Mouse (Mus musculus) thymus, postnatal 36 days (tissue): ENCODE measurements around the gene Fxyd6.
A peak's percentile ranks its signal among the peaks of the same experiment; 100 is the strongest.

Experiments used
- DNase-seq, 2 experiments: peaks; one replicate each; pipeline ENCODE4 v3.0.0; 2022; ENCODE audit warnings: mixed read lengths in 2 of 2

Gene Fxyd6

DNA sequence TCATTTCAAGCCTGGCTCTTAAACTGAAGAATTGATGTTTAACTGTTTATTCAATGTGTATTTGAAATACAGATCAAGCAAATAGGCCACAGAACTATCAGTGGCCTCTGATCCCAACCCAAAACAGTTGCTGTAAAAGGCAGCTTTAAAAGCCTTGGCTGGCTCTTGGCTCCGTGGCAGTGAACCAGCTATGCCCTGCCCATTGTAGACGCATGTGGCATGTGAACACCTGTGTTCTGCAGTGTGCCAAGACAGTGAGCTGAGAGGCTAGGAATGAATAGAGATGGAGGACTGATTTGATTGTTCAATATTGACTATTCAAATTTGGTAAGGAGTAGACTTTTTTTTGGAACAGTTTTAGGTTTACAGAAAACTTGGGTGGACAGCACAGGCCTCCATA, 6.9 kb downstream of the Fxyd6 start:
- DNase-seq, result no peak

GRCm38 (mm10) chr9:45380411-45381251, 10.6 kb downstream of the Fxyd6 start:
- DNase-seq, result no peak

- DNase-seq, result no peak
These were observed 12.4 kb downstream of the Fxyd6 start for GRCm38 (mm10) chr9:45382336-45382735.

GRCm38 (mm10) chr9:45382834-45383233, 12.8 kb downstream of the Fxyd6 start:
- no peak for DNase-seq

DNA sequence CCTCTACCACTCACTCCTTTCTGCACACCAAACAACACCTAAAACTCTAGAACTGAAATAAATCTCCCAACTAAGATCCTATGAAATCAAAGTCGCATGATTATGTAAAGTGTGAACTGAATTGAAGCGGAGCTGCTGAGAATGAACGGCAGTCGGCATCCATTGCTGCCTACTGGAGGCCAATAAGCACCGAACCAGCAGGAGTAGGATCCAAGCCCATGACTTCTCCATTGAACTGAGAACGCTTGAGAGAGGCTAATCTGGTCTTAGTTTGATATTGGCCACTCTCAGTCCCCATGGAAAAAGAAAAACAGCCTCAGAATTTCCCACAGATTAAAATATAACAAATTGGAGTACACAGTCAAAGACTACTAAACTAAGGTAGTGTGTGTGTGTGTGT, 13.9 kb downstream of the Fxyd6 start:
- no peak for DNase-seq

GRCm38 (mm10) chr9:45386698-45387097, 16.7 kb downstream of the Fxyd6 start:
- no peak for DNase-seq

- DNase-seq, result peak; percentile 82 to 88
These were observed 18.5 kb downstream of the Fxyd6 start for GRCm38 (mm10) chr9:45388385-45388994.

DNA sequence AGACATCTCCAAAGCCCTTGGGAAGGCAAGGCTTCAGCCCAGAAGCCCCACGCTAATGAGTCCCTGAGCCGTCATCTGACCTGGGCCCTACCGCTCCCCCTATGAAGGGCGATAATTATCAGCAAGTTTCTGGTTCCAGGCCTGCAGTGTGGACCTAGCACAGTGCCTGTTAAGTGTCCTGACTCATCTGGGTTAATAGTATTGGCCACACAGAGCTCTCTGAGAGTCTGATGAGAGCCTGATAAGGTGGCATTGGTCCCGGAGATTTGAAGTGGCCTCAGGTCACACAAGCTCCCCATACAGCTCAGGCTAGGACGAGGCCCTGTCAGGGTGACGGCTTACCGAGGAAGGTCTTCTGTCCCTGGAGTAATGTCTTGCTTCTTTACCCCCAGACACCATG, 19.6 kb downstream of the Fxyd6 start:
- DNase-seq, result no peak

DNA sequence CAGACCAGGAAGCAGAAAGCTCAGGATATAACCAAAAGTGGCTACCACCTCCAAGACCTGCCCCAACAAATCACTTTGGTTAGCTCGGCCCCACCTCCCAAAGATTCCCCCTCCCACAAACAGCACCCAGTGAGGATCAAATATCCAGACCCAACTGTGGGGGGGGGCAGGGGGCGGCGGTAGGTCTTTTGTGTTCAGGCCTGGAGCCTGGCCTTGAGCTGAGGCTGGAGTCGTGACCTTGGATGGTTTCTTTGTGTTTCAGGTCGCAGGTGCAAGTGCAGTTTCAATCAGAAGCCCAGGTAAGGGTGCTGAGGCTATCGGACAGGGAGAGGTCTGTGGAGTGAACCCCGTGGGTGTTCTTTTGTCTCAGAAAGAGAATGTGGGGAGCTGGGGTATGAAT, 21.3 kb downstream of the Fxyd6 start:
- DNase-seq, result no peak

- DNase-seq, result no peak
These were observed 25.2 kb downstream of the Fxyd6 start for GRCm38 (mm10) chr9:45395218-45395617.

GRCm38 (mm10) chr9:45395796-45396195, 25.8 kb downstream of the Fxyd6 start:
- no peak for DNase-seq

DNA sequence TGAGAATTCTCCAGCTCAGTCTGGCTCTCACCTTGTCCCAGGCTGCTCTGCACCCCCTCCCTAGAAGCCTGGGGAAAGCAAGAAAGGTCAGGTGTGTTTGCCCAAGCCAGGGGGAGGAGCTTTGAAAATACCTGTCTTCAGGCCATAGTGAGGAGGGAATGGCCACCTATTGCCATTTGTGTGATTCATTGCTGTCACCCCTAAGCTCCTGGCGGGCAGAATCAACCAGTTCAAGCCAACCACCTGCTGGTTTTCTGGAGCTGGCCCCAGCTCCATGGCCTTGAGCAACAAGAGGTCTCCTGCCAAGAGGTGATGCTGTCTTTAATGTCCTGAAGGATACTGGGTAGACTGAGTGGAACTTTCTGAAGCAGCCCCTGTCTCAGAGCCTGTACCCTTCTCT, 28.4 kb downstream of the Fxyd6 start:
- DNase-seq, result no peak

DNA sequence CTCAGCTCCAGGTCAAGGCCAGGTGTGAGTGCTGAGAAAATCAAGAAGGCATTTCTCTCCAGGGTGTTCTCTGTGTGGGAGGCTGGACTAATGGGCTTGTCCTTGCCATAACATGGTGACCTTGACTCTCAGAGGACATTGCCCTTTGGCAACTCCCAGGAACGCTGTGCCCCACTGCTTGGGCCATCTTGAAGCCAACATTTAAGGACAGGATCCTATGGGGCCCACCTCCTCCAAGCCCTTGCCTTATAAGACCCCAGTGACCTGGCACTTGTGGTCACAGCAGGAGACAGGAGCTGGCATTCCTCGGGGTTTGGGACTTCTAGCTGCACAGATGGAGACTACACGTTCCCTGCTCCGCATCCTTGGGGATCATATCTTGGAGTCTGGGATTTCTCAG, 29.4 kb downstream of the Fxyd6 start, which contains the start of gene Fxyd2:
Fxyd2 (plus strand) TSS at position 236 of the 400 bp plus-strand sequence.
- no peak for DNase-seq

DNA sequence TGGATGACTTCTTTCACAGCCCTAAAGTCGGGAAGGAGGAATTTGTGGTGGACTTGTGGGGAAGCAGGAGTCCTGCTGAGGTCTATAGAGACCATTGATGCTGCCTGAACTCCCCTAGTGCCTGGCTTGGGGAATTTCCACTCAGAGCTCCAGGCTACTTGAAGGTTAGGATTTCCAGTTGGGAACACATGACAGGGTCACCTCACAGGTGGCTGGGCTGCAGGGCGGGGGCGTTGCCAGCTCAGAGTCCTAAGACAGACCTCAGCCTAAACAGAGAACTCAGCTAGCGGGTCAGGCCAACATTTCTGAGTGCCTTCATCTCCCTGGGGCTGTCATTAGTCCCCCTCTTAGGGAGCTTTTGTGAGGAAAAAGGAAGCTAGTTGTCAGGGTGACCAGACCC, 31.9 kb downstream of the Fxyd6 start:
- no peak for DNase-seq

DNA sequence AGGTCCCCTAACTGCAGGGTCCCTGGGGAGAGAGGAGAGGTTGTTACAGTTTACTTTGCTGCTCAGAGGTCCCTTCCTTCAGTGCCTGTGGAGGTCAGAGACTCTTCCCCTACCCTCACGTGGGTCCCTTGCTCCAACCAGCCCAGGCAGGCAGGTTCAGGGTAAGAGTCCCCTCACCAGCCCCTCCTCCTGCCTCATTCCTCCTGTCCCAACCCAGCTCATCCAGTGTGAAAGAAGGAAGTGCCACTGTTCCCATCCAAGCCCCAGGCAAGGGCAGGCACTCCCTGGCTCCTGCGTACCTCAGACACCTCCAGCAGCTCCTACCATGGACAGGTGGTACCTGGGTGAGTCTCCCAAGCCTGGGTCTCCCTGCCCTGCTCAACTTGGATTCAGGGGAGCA, 33.0 kb downstream of the Fxyd6 start:
- DNase-seq, result no peak

DNA sequence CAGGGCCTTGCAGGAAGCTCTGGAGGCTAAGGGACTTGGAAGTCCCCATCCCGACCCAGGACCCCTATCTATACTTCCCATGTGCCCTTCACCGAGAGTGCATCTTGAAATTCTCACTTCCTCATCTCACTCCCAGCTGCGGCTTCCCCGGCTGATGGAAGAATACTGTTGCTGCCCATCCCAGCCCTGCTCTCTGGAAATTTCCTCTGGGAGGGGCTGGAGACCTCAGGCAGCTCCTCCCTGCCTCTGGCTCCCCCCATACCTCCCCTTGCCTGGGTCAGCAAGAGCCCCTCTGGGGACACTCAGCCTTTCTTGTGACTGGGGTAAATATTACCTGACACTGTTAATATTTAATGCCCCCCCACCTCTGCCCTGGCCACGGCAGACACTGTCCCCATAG, 35.7 kb downstream of the Fxyd6 start:
- DNase-seq, result no peak

GRCm38 (mm10) chr9:45406808-45407207, 36.8 kb downstream of the Fxyd6 start:
- no peak for DNase-seq

- DNase-seq, result peak; percentile 59 to 65
These were observed 38.0 kb downstream of the Fxyd6 start for GRCm38 (mm10) chr9:45407706-45408675.

DNA sequence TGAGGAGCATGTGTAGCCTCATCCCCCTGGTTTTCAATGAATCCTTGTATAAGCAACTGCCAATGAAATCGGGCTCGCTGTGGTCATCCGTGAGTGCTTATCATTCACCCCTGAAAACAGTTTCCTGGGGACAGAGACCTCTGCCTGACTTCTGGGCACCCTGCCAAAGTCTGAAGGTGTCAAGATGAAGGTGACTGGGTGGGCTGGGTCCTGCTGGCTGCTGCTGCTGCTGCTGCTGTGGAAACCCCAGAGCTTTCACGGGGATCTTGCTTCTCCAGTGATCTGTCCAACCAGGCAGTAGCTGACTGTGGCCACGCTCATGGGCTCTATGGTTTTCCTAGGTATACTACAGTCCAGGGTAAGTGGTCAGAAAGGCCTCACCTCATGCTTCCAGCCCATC, 40.2 kb downstream of the Fxyd6 start:
- DNase-seq, result no peak

GRCm38 (mm10) chr9:45410614-45411013, 40.6 kb downstream of the Fxyd6 start:
- no peak for DNase-seq

GRCm38 (mm10) chr9:45411111-45411510, 41.1 kb downstream of the Fxyd6 start:
- no peak for DNase-seq

DNA sequence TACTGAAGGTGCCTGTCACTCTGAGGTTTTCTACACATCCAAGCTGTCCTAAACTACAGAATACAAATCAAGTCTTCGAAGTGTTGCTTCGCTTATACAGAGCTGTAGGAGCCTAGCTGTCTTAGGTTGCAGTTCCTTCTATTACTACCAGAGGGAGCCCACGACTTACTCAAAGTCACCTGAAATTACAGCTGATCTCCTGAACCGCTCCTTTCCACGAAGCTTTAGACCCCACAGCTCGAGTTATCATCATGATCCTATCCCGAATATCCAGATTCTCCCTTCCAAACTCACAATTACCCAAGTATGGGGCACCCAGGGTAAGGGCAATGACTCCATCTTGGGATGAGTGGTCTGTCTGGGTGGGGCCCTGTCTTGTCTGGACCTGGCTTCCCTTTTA, 41.8 kb downstream of the Fxyd6 start:
- DNase-seq, result no peak

- DNase-seq, result peak; percentile 86 to 91
These were observed 42.3 kb downstream of the Fxyd6 start for GRCm38 (mm10) chr9:45412287-45412686.
